Mouse (Mus musculus): ENCODE measurements around the gene Plbd1.

GRCm38 (mm10) chr6:136659226-136659625, 2.5 kb downstream of the Plbd1 start:
- no peak for TF ChIP-seq CTCF (IDR thresholded peaks at IDR 0.05)
- TF ChIP-seq EP300 (IDR thresholded peaks at IDR 0.05) = no peak

Data from lung, postnatal 0 days (tissue).